Mouse (Mus musculus) heart, adult 2 months (tissue): Measurements from ENCODE around the gene Elfn2.

Experiments used
- CTCF ChIP-seq: fragments of 200-600 bp; IDR thresholded peaks from 2 replicates; pipeline ENCODE4 v1.8.1; 2022; ENCODE audit warnings: antibody characterized with exemption, mild to moderate bottlenecking, moderate library complexity
- POLR2A ChIP-seq: fragments of 200-500 bp; IDR thresholded peaks from 2 replicates; pipeline ENCODE4 v1.6.1; 2011; ENCODE audit warnings: mild to moderate bottlenecking, low read depth, low read length, control low read depth; ENCODE audit not compliant: insufficient read depth

GRCm38 (mm10) chr15:78695745-78696144 lies 22.8 kb downstream of the Elfn2 start:
- no peak for TF ChIP-seq POLR2A
- no peak for TF ChIP-seq CTCF
